Mouse (Mus musculus) brain, embryonic 14.5 days (tissue): ENCODE data around the gene Sag.

ENCODE experiments used
- CTCF ChIP-seq: fragments of 200-500 bp; IDR thresholded peaks from 2 replicates; pipeline ENCODE4 v1.5.1; 2012; ENCODE audit warnings: inconsistent platforms, mild to moderate bottlenecking, moderate library complexity, borderline replicate concordance; ENCODE audit not compliant: insufficient read depth, insufficient read length; ENCODE audit errors: extremely low read depth
- POLR2A ChIP-seq: fragments of 200-500 bp; IDR thresholded peaks from 2 replicates; pipeline ENCODE4 v1.6.1; 2012; ENCODE audit warnings: mild to moderate bottlenecking, inconsistent platforms, borderline replicate concordance; ENCODE audit not compliant: poor library complexity, insufficient read depth, insufficient read length, severe bottlenecking; ENCODE audit errors: extremely low read depth

DNA sequence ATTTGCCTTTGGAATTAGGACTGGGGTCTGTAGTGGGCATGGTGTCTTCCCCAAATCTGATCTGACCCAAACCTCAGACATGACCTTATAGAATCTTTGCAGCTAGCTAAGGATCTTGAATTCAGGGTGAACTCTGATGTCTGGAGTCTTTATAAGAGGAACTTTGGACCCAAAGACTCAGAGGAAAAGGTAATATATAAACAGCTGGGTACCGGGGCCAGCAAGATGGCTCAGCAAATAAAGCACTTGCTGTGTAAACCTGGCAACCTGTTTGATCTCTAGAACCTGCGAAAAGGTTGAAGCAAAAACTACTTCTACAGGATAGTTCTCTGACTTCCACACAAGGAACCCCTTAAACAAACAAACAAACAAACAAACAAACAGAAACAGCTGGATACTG, 55.0 kb downstream of the Sag start:
- no peak for TF ChIP-seq POLR2A
- TF ChIP-seq CTCF, result no peak
